Mouse (Mus musculus) lung, embryonic 14.5 days (tissue): Measurements from ENCODE around the gene Upk1b. TPM values are rescaled to one million over a fixed set of nuclear protein-coding genes. Genes with fewer than 3 reads are reported as not detected.
A peak's percentile ranks its signal among the peaks of the same experiment; 100 is the strongest.

Source experiments
- ATAC-seq: fragments of 200-750 bp; cut with Nextera tagmentation; 2 replicates; pipeline ENCODE4 v1.8.0; 2017; ENCODE audit warnings: mild to moderate bottlenecking, moderate TSS enrichment, moderate library complexity; ENCODE audit not compliant: insufficient read depth
- DNase-seq: peaks from one replicate; pipeline ENCODE4 v3.0.0-alpha.2; 2015
- H3K27ac ChIP-seq: fragments of 300-500 bp; sonication (generic); 2 replicates; pipeline ENCODE4 v1.5.1; 2014; ENCODE audit warnings: low read depth, mild to moderate bottlenecking, moderate library complexity
- H3K27me3 ChIP-seq: fragments of 300-500 bp; sonication (generic); 2 replicates; pipeline ENCODE4 v1.6.1; 2014; ENCODE audit warnings: low read length, control low read depth; ENCODE audit not compliant: insufficient read depth
- H3K36me3 ChIP-seq: fragments of 300-500 bp; sonication (generic); 2 replicates; pipeline ENCODE4 v1.6.1; 2014; ENCODE audit warnings: control low read depth; ENCODE audit not compliant: insufficient read depth
- H3K4me1 ChIP-seq: fragments of 300-500 bp; sonication (generic); 2 replicates; pipeline ENCODE4 v1.6.1; 2014; ENCODE audit warnings: antibody characterized with exemption, control low read depth; ENCODE audit not compliant: insufficient read depth
- H3K4me2 ChIP-seq: fragments of 300-500 bp; sonication (generic); 2 replicates; pipeline ENCODE4 v1.6.1; 2014; ENCODE audit warnings: mild to moderate bottlenecking
- H3K4me3 ChIP-seq: fragments of 300-500 bp; sonication (generic); 2 replicates; pipeline ENCODE4 v1.5.1; 2014; ENCODE audit warnings: low read depth, low read length
- H3K9ac ChIP-seq: fragments of 300-500 bp; sonication (generic); 2 replicates; pipeline ENCODE4 v1.6.1; 2014
- H3K9me3 ChIP-seq: fragments of 300-500 bp; sonication (generic); 2 replicates; pipeline ENCODE4 v1.6.1; 2016; ENCODE audit warnings: low read depth, low read length, control low read depth
- CTCF ChIP-seq: IDR thresholded peaks from 2 replicates; pipeline ENCODE4 v1.5.1; 2016; ENCODE audit warnings: antibody characterized with exemption, low read depth
- WGBS: fragments of 180-500 bp; shearing (Covaris S2); extraction: QIAGEN DNeasy Blood & Tissue Kit; methylation state at CpG from one replicate; pipeline ENCODE4 v1.1.7; 2014; 5-methylcytosine and 5-hydroxymethylcytosine counted together
- polyA plus RNA-seq: library from polyadenylated mRNA; unstranded; fragments of >200 nt; fragmentation: Nextera tagmentation; extraction: Ambion mirVana; gene quantifications from 2 replicates; pipeline ENCODE4 v1.2.1, GENCODE M21; 2014

The Upk1b gene
- polyA plus RNA-seq, 1 experiment from 2014 or later, result 15.4 TPM

DNA sequence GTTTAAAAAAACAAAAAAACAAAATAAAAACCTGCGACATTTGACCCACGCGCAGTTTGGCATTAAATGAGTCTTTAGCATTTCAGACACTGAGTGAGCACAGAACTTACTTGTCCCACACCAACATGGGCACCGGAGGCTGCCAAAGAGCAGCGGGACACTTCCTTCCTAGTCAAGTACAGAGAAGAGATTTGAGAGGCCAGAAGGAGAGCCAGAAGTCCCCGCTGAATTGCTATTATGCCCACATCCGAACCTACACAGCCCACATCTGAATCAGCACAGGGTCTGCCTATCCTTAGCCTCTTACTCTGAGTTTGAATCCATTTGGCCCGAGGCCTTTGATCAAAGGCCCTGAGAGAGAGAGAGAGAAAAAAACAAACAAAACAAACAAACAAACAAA lies 75.9 kb downstream of the Upk1b start:
- no peak overlapping the region for H3K9ac ChIP-seq
- no peaks in the 10 kb centered on the region for H3K36me3 ChIP-seq
- WGBS, result 77% methylated on average over 8 of the region's 8 CpGs
- no peak for TF ChIP-seq CTCF
- no peak overlapping the region for H3K4me3 ChIP-seq
- peak overlapping the region; percentile 39; the same call in 1 of the 2 replicates for H3K27ac ChIP-seq
- H3K9me3 ChIP-seq, result no peaks in the 10 kb centered on the region
- ATAC-seq, result no peak
- no peaks in the 10 kb centered on the region for H3K27me3 ChIP-seq
- peak overlapping the region; percentile 25; the same call in 1 of the 2 replicates for H3K4me2 ChIP-seq
- H3K4me1 ChIP-seq, result no peaks in the 10 kb centered on the region
- no peak for DNase-seq

Other genes with a start within 250 kb of the Upk1b start
- 117 and 128 TPM in 2 replicates for gene Tmem39a, start 241.6 kb downstream of the Upk1b start, polyA plus RNA-seq
- 21.6 and 22.0 TPM in 2 replicates for gene Arhgap31, start 87.1 kb downstream of the Upk1b start, polyA plus RNA-seq
- 36.6 and 39.0 TPM in 2 replicates for gene B4galt4, start 58.1 kb downstream of the Upk1b start, polyA plus RNA-seq
- gene 4930435E12Rik, start 28.4 kb upstream of the Upk1b start, polyA plus RNA-seq, result not detected in 2 replicates
- gene Igsf11, start 92.3 kb upstream of the Upk1b start, polyA plus RNA-seq, result 0.12 and 0.18 TPM in 2 replicates